Mouse (Mus musculus) small intestine, adult 2 months (tissue): ENCODE data around the gene Rxrb.

Experiments
- CTCF ChIP-seq: fragments of 200-500 bp; IDR thresholded peaks from 2 replicates; pipeline ENCODE4 v1.5.1; 2012; ENCODE audit warnings: low read depth, mild to moderate bottlenecking, control low read depth, inconsistent platforms, low read length, moderate library complexity, mixed read lengths; ENCODE audit not compliant: insufficient replicate concordance, insufficient read length; ENCODE audit errors: extremely low read depth
- POLR2A ChIP-seq: fragments of 200-500 bp; IDR thresholded peaks from 2 replicates; pipeline ENCODE4 v1.6.1; 2012; ENCODE audit warnings: low read depth, mild to moderate bottlenecking, control low read depth, inconsistent platforms, low read length, moderate library complexity

- no peak for TF ChIP-seq POLR2A
- no peak for TF ChIP-seq CTCF
Observed at GRCm38 (mm10) chr17:34045941-34046340, 14.3 kb downstream of the Rxrb start.
